Mouse (Mus musculus): Measurements from ENCODE around the gene Ubox5.
"Not testable (repeated sequence)": the region's sequence is repeated elsewhere in the genome, so short reads cannot be mapped to it uniquely, and the experiment has no call there.

Ubox5 gene

DNA sequence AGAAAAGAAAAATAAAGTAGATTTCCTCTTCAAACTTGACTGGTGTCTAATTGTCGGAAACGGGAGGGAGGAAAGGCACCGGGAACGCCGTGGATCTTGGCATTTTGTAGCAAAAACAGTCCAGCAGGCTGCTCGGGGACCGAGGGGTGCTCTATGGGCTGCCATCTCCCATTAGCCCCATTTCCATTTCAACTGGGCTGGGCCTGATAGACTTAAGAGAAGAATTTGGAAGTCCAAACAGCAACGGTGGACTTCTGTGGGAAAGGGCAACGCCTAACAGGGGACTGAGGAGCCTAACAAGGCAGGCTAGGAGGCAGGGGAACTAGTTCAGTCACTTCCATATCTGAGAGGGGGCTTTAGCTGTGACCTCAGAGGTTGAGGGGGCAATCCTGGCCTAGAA is 52.8 kb downstream of the Ubox5 start:
- DNase-seq (ENCODE audit: low read depth, low spot score) = no peak

DNA sequence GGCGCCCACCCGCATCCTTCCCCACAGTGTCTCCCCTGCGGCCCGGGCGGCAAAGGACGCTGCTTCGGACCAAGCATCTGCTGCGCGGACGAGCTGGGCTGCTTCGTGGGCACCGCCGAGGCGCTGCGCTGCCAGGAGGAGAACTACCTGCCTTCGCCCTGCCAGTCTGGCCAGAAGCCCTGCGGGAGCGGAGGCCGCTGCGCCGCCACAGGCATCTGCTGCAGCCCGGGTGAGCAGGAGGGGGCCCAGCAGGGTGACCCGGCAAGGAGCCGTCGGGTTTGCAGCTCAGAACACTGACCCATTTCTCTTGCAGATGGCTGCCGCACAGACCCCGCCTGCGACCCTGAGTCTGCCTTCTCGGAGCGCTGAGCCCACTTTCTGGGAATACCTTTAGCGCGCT is 53.3 kb downstream of the Ubox5 start:
- DNase-seq (ENCODE audit: low read depth, low spot score) = not testable (repeated sequence)

DNA sequence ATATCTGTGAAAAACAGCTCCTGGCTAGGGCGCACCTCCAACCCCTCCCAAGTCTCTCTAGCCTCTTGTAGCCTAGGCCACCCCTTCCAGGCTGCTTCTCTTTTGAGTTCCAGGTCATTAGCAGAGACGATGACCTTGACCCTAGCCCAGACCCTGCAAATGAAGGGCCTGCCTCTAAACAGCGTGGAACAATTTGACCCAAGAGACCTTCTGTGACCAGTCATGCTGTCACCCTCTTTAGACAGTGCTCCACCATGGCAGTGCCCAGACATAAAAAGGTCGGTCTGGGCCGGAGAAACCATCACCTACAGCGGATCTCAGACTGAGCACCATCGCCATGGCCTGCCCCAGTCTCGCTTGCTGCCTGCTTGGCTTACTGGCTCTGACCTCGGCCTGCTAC is 54.0 kb downstream of the Ubox5 start, which contains the start of gene Oxt:
TSS of gene Oxt (plus strand) at position 301 of the 400 bp plus-strand sequence.
- DNase-seq (ENCODE audit: low read depth, low spot score) = no peak

DNA sequence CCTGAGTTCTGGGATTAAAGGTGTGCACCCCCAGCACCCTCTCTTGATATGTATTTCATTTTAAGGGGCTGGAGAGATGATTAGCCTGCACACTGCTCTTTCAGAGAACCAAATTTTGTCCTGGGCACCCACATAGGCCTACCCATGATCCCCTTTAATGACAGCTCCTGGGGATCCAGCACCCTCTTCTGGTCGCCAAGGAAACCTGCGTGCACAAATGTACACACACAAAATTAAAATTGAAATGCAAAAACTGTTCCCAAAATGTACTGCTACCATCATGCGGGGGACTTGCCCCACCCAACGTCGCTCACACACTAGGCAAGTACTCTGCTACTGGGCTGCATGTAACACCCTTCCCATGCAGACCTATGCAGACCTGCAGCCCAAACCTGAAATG is 54.9 kb downstream of the Ubox5 start:
- DNase-seq (ENCODE audit: low read depth, low spot score) = no peak

DNA sequence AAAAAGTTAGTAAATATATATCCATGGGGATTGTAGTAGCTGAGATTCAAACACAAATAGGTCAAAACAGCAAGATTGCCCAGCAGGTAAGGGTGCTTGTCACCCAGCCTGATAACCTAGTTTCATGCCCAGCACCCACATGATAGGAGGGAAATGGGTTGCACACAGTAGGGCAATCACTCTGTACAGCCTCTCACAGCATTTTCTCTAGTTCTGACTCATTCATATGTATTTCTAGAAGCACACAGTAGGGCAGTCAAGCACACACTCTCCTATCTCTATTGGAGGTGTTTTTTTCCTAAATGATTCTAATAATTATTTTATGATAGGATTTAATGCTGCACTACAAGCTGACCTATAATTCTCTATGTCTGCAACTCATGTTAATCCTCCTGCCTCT is 59.9 kb downstream of the Ubox5 start:
- DNase-seq (ENCODE audit: low read depth, low spot score) = no peak

DNA sequence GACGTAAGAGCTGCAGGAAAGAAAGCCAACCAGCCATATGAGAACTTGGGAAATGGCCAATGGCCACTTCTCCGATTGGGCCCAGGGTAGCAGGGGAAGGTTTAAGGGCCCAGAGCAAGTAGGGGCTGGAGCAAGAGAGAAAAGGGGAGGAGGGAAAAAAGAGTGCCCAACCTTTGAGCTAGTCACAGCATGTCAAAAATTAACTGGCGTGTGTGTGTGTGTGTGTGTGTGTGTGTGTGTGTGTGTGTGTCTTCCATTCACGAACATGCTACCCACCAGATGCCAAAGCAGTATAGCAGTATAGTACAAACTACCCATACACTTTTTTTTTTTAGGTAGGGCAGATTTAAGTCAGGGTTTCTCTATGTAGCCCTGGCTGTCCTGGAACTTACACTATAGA is 60.9 kb downstream of the Ubox5 start:
- DNase-seq (ENCODE audit: low read depth, low spot score) = no peak

DNA sequence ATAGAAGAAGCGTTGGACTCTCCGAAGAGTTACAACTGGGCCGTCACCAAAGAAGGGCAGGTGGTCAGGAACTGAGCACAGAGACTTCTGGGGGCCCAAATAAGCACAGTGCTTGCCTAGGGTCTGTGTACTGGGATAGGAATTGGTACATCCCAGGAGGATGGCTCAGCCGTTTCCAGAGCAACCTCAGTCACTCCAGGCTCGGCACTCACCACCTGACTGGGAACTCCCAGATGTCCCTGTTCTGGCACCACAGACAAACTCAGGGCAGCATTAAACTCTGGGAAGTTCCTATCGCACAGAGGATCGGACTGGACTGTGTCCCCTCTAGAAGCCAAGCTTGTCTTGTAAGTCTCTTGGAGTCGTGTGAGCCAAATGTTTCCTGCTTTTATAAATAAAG is 64.9 kb downstream of the Ubox5 start:
- DNase-seq (ENCODE audit: low read depth, low spot score) = no peak

DNA sequence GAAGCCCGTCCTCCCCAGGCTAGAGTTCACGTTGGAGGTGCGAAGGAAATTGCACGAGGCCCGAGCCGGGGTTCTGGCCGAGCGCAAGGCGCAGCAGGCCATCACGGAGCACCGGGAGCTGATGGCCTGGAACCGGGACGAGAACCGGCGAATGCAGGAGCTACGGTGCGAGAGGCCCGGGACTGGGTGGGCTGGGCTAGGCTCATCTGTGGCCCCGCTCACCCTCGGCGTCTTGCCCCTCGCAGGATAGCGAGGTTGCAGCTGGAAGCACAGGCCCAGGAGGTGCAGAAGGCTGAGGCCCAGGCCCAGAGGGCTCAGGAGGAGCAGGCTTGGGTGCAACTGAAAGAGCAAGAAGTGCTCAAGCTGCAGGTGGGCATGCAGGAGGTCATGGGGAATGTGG is 65.8 kb downstream of the Ubox5 start:
- DNase-seq (ENCODE audit: low read depth, low spot score) = no peak

DNA sequence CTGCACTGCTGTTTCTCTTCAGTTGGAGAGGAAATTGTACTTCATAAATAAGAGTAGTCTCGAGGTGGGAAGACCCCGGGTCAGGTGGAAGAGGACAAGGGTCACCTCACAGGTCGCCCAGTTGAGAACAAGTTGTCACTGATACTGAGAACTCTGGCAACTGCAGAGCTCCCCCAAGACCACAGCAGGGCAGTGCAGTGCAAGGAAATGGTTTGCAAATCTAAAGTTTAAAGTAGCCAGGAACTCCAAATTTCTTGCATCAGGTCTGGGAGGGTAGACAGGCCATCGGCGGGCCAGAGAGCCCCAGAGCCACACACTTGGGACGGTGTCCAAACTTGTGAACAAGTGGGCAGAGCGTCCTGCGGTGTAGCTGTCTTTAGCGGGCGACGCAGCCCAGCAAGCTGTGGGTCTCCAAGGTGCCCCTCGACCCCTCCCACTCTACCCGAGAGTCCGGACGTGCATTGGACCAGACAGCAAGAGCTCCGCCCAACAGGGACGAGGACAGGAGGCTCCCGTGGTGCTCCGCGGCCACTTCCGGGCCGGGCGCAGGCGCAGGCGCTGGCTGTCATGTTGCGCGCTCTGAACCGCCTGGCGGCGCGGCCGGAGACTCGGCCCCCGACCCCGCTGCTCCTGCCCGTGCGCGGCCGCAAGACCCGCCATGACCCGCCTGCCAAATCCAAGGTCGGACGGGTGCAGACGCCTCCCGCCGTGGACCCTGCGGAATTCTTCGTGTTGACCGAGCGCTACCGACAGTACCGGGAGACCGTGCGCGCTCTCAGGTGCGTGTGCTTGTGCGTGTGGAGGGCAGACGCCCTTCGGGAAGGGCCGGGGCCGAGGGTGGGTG is 66.4 kb downstream of the Ubox5 start, which contains the start of gene Mrps26:
TSS of gene Mrps26 (plus strand) at position 531 of the 844 bp plus-strand sequence.
- DNase-seq (ENCODE audit: low read depth, low spot score) = peak; percentile 85

DNA sequence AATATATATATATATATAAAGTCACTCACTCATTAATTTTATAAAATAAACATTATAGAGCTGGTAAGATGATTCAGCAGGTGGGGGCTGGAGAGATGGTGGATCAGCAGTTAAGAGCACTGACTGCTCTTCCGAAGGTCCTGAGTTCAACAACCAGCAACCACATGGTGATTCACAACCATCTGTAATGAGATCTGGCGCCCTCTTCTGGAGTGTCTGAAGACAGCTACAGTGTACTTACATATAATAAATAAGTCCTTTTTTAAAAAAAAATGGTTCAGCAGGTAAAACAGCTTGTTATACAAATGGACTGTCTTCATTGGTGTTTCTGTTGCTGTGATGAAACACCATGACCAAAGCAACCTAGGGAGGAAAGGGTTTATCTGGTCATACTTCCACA is 71.8 kb downstream of the Ubox5 start:
- DNase-seq (ENCODE audit: low read depth, low spot score) = no peak

DNA sequence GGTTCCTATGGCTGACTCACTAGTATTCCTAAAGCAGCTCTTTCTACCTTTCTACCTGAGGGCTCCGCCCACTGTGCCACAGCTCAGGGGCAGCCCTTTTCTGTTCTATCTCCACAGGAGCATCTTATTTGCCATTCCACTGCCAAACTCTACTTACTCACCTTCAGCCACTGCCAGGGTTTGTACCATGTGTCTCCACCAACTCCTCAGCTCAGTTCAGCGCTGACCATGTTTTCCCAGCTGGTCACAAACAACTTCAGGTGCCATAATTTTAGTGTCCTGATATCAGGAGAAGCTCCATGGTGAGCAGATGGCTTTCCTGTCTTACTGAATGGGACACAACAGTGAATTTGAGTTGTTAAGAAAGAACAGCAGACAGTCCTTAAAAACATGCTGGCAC is 72.4 kb downstream of the Ubox5 start:
- no peak for DNase-seq (ENCODE audit: low read depth, low spot score)

DNA sequence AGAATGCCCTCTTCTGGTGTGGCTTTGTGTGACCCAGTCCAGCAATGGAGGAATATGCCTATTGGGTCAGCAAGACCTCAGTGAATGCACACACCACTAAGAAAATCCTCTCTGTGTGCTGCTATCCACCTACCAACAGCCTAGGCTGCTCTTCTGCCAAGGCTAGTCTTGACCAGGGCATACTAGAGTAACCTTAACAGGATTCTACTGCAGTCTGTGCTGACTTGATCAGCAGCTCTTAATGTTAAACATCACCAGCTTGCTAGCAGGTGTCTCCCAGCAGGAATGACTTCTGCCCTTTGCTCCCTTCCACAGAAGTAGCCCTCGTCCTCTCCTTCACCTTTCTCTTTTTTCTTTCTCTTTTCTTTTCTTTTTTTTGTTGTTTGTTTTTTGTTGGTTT is 73.5 kb downstream of the Ubox5 start:
- DNase-seq (ENCODE audit: low read depth, low spot score) = no peak

DNA sequence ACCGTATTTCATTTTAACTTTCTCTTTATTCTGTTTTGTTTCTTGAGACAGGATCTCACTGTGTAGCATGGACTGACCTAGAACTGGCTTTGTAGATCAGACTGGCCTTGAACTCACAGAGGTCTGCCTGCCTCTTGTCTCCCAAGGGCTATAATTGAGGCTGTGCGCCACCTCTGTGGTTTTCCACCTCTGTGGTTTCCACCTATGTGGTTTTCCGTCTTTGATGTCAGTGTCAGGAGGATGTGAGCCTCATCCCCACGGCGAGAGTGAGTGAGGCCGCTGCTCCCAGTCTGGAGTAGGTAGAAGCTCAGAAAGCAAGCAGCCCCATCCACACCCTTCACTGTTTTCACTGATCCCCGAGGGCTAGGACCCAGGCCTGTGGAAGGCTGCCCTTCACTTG is 75.0 kb downstream of the Ubox5 start:
- no peak for DNase-seq (ENCODE audit: low read depth, low spot score)

DNA sequence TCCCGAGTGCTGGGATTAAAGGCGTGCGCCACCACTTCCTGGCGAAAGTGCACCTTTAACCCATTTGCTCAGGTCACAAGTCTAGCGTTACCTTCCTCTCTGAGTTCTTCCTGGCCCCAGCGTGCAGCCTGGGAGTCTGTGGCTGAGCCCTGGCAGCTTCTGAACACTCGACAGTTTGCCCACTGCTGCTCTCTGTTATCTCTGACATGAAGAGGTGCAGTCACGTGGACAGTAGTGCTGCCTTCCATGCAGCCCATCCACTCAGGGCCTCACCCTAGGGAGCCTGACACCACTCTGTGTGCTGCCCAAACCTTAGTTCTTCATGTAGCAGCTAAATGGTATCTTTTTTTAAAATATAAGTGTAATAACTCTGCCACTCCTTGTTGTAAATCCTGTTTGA is 82.9 kb downstream of the Ubox5 start:
- no peak for DNase-seq (ENCODE audit: low read depth, low spot score)

DNA sequence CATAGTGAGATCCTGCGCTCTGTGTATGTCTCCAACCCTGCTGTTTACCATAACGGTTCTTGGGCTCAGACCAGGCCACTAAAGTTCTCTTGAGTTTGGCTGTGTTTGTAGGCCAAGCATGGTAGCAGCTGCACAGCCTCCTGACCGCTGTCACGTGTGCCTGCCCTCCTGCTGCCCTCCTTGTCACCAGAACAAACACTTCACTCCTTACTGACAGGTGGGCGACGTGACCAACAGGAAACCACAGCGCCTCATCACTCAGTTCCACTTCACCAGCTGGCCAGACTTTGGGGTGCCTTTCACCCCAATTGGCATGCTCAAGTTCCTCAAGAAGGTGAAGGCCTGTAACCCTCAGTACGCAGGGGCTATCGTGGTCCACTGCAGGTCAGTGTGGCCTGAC is 89.6 kb downstream of the Ubox5 start:
- no peak for DNase-seq (ENCODE audit: low read depth, low spot score)
